Mouse (Mus musculus) liver, embryonic 16.5 days (tissue): Measurements from ENCODE around the gene Gm10226. TPM values are rescaled to one million over a fixed set of nuclear protein-coding genes. Genes with fewer than 3 reads are reported as not detected.
"Not testable (repeated sequence)": the region's sequence is repeated elsewhere in the genome, so short reads cannot be mapped to it uniquely, and the experiment has no call there.

Experiments
- ATAC-seq: fragments of 200-750 bp; cut with Nextera tagmentation; 2 replicates; pipeline ENCODE4 v1.8.0; 2017; ENCODE audit warnings: low read depth, mild to moderate bottlenecking, moderate number of reproducible peaks, moderate library complexity
- H3K27ac ChIP-seq: fragments of 300-500 bp; sonication (generic); 2 replicates; pipeline ENCODE4 v1.5.1; 2014; ENCODE audit warnings: mild to moderate bottlenecking, low read length
- H3K27me3 ChIP-seq: fragments of 300-500 bp; sonication (generic); 2 replicates; pipeline ENCODE4 v1.6.1; 2014; ENCODE audit warnings: low read depth, low read length, mixed read lengths; ENCODE audit not compliant: control insufficient read depth, insufficient read depth
- H3K36me3 ChIP-seq: fragments of 300-500 bp; sonication (generic); 2 replicates; pipeline ENCODE4 v1.6.1; 2014; ENCODE audit warnings: mild to moderate bottlenecking; ENCODE audit not compliant: control insufficient read depth, insufficient read depth
- H3K4me1 ChIP-seq: fragments of 300-500 bp; sonication (generic); 2 replicates; pipeline ENCODE4 v1.6.1; 2014; ENCODE audit warnings: low read depth, low read length, mixed read lengths; ENCODE audit not compliant: control insufficient read depth
- H3K4me2 ChIP-seq: fragments of 300-500 bp; sonication (generic); 2 replicates; pipeline ENCODE4 v1.6.1; 2014; ENCODE audit warnings: low read depth, low read length, mixed read lengths
- H3K4me3 ChIP-seq: fragments of 300-500 bp; sonication (generic); 2 replicates; pipeline ENCODE4 v1.5.1; 2014; ENCODE audit warnings: low read depth, mild to moderate bottlenecking, low read length
- H3K9ac ChIP-seq: fragments of 300-500 bp; sonication (generic); 2 replicates; pipeline ENCODE4 v1.6.1; 2014; ENCODE audit warnings: low read depth, low read length
- H3K9me3 ChIP-seq: fragments of 300-500 bp; sonication (generic); replicated peaks from 2 replicates; pipeline ENCODE4 v1.6.1; 2016; ENCODE audit warnings: low read length; ENCODE audit not compliant: control insufficient read depth
- WGBS: fragments of 180-500 bp; shearing (Covaris S2); extraction: QIAGEN DNeasy Blood & Tissue Kit; methylation state at CpG from one replicate; pipeline ENCODE4 v1.1.7; 2014; ENCODE audit not compliant: insufficient replicate concordance; 5-methylcytosine and 5-hydroxymethylcytosine counted together
- polyA plus RNA-seq: library from polyadenylated mRNA; unstranded; fragments of >200 nt; fragmentation: Nextera tagmentation; extraction: Ambion mirVana; gene quantifications from 2 replicates; pipeline ENCODE4 v1.2.1, GENCODE M21; 2015

Gm10226 gene
- polyA plus RNA-seq, 1 experiment from 2014 or later: 2.6 TPM

GRCm38 (mm10) chr17:21702281-21703240, 10.9 kb downstream of the Gm10226 start:
- H3K27ac ChIP-seq: peak overlapping the region; percentile 85
- WGBS: 11% methylated on average over 5 of the region's 5 CpGs
- H3K9ac ChIP-seq: peak overlapping the region; percentile 40
- peaks cover 20% of the 10 kb centered on the region for H3K4me1 ChIP-seq
- peak; percentile 97 for ATAC-seq
- no peaks in the 10 kb centered on the region for H3K27me3 ChIP-seq
- peak overlapping the region; percentile 24; the same call in 1 of the 2 replicates for H3K4me3 ChIP-seq
- H3K9me3 ChIP-seq: no peaks in the 10 kb centered on the region
- H3K36me3 ChIP-seq: no peaks in the 10 kb centered on the region
- H3K4me2 ChIP-seq: peak overlapping the region; percentile 60

- no peaks in the 10 kb centered on the region for H3K27me3 ChIP-seq
- 25% methylated on average over 1 of the region's 1 CpGs for WGBS
- ATAC-seq: no peak
- no peaks in the 10 kb centered on the region for H3K9me3 ChIP-seq
- H3K4me2 ChIP-seq: no peak overlapping the region; the same call in 1 of the 2 replicates
- peak overlapping the region; percentile 85 for H3K27ac ChIP-seq
- peaks cover 22% of the 10 kb centered on the region for H3K4me1 ChIP-seq
- no peak overlapping the region for H3K4me3 ChIP-seq
- H3K36me3 ChIP-seq: no peaks in the 10 kb centered on the region
- no peak overlapping the region for H3K9ac ChIP-seq
These were observed 11.8 kb downstream of the Gm10226 start for GRCm38 (mm10) chr17:21703414-21703813.

GRCm38 (mm10) chr17:21707343-21707996, 15.8 kb downstream of the Gm10226 start, which contains the start of gene Zfp760:
Gene Zfp760, plus strand, starts transcription at chr17:21707741.
- peak; percentile 78 for ATAC-seq
- Histone ChIP-seq H3K27ac (peak within 1 kb of the TSS; percentile 89), H3K9ac (peak within 1 kb of the TSS; percentile 78), H3K36me3 (0 out of 2 replicates have a peak, but pooled peaks cover 5% of the 10 kb centered on the region), H3K4me2 (peak within 1 kb of the TSS; percentile 70), H3K27me3 (no peaks in the 10 kb centered on the region), H3K4me1 (peaks cover 20% of the 10 kb centered on the region), H3K4me3 (peak within 1 kb of the TSS; percentile 79), H3K9me3 (no peaks in the 10 kb centered on the region)
- WGBS: 7% methylated on average over 26 of the region's 26 CpGs

- no peaks in the 10 kb centered on the region for H3K9me3 ChIP-seq
- H3K9ac ChIP-seq: peak overlapping the region; percentile 53
- 20% methylated on average over 2 of the region's 2 CpGs for WGBS
- peak overlapping the region; percentile 79 for H3K4me3 ChIP-seq
- H3K27ac ChIP-seq: peak overlapping the region; percentile 54; the same call in 1 of the 2 replicates
- ATAC-seq: no peak
- H3K27me3 ChIP-seq: no peaks in the 10 kb centered on the region
- peak overlapping the region; percentile 70 for H3K4me2 ChIP-seq
- H3K4me1 ChIP-seq: peaks cover 11% of the 10 kb centered on the region
- peaks cover 5% of the 10 kb centered on the region; the same call in 1 of the 2 replicates for H3K36me3 ChIP-seq
These were observed 16.7 kb downstream of the Gm10226 start for GRCm38 (mm10) chr17:21708401-21708800.

GRCm38 (mm10) chr17:21730495-21730894, 38.8 kb downstream of the Gm10226 start, which contains the start of gene Zfp229:
Gene Zfp229, plus strand, starts transcription at chr17:21730795.
- H3K9ac ChIP-seq, H3K4me2 ChIP-seq, H3K27ac ChIP-seq, ATAC-seq, H3K27me3 ChIP-seq, H3K4me1 ChIP-seq, H3K9me3 ChIP-seq, H3K4me3 ChIP-seq, H3K36me3 ChIP-seq: not testable (repeated sequence)
- 86% methylated on average over 9 of the region's 22 CpGs for WGBS

GRCm38 (mm10) chr17:21733049-21733448, 41.4 kb downstream of the Gm10226 start:
- Histone ChIP-seq H3K9ac (peak overlapping the region; percentile 81), H3K4me1 (peaks cover 4% of the 10 kb centered on the region), H3K9me3 (no peaks in the 10 kb centered on the region), H3K27me3 (no peaks in the 10 kb centered on the region), H3K4me3 (peak overlapping the region; percentile 83), H3K27ac (peak overlapping the region; percentile 82), H3K4me2 (peak overlapping the region; percentile 86), H3K36me3 (no peaks in the 10 kb centered on the region)
- no peak for ATAC-seq
- WGBS: 71% methylated on average over 4 of the region's 4 CpGs

- H3K36me3 ChIP-seq: no peaks in the 10 kb centered on the region
- peak; percentile 97 for ATAC-seq
- H3K4me1 ChIP-seq: peaks cover 4% of the 10 kb centered on the region
- H3K9me3 ChIP-seq: no peaks in the 10 kb centered on the region
- H3K9ac ChIP-seq: peak overlapping the region; percentile 81
- H3K27me3 ChIP-seq: no peaks in the 10 kb centered on the region
- peak overlapping the region; percentile 83 for H3K4me3 ChIP-seq
- H3K27ac ChIP-seq: peak overlapping the region; percentile 82
- peak overlapping the region; percentile 86 for H3K4me2 ChIP-seq
- WGBS: 0% methylated on average over 27 of the region's 27 CpGs
These were observed 41.9 kb downstream of the Gm10226 start for GRCm38 (mm10) chr17:21733529-21734031.
